Mouse (Mus musculus): ENCODE measurements around the gene Hand1.

Gene Hand1

DNA sequence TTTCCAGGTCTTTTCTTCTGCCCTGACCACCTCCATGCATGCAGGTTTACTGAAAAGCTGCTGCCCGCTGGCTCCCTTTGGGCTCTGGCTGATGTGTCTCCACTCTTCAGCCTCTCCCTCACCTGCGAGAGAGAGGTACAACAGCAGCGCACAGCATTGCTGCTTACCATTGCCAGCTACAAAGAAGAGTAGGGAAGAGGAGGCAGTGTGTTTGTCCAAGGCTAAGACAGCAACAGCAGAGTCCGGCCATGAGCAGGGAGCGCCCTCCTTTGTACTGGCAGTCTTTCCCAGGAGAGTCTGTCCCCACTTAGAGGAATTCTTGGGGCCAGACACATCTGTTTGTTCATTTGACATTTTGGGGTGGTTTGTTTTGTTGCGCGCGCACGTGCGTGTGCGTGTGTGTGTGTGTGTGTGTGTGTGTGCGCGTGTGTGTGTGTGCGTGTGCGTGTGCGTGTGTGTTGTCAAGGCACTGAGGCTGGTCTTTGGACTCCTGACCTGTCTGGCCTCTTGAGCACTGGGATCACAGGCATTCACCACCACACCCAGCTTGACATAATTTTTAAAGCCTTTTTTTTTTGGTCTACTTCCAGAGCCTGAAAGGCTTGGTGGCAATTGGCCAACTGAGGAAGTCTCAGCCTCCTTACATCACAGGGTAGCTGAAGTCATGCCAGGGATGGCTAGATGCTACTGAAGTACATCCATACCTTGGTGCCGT lies 23.4 kb downstream of the Hand1 start:
- no peak for ATAC-seq (ENCODE audit: insufficient number of reproducible peaks, low FRiP score, low TSS enrichment)

DNA sequence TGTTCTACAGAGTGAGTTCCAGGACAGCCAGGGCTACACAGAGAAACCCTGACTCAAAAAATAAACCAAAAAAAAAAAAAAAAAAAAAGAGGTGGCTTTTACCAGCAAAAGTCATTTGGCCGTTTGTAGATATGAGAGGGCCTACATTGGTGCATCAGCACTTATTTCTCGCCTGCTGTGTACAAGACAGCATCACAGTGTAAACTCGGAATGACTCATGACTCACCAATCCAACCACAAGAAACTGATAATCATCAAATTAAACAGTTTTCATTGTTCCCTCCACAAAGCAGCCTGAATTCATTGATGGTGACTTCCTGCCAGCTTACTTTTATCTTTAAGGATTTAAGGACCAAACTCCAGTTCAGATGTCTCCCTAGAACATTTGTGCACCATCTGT lies 27.6 kb downstream of the Hand1 start:
- ATAC-seq (ENCODE audit: insufficient number of reproducible peaks, low FRiP score, low TSS enrichment) = no peak

DNA sequence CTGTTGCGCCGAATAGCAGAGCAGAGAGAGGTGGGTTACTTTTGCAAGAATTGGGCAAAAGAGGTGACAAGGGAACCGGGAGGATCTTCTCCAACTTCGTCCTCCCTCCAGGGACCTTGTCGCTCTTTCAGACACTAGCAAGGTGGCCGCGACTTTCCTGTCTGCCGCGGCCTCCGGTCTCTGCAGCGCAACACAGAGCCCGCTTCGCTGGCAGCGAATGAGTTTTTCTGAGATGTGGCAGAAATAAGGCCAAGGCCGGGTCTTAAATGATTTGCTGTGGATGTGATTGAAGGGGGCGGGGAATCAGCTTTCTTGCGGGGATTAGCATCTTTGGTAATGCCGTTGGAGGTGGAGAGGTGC lies 30.1 kb downstream of the Hand1 start:
- no peak for ATAC-seq (ENCODE audit: insufficient number of reproducible peaks, low FRiP score, low TSS enrichment)

DNA sequence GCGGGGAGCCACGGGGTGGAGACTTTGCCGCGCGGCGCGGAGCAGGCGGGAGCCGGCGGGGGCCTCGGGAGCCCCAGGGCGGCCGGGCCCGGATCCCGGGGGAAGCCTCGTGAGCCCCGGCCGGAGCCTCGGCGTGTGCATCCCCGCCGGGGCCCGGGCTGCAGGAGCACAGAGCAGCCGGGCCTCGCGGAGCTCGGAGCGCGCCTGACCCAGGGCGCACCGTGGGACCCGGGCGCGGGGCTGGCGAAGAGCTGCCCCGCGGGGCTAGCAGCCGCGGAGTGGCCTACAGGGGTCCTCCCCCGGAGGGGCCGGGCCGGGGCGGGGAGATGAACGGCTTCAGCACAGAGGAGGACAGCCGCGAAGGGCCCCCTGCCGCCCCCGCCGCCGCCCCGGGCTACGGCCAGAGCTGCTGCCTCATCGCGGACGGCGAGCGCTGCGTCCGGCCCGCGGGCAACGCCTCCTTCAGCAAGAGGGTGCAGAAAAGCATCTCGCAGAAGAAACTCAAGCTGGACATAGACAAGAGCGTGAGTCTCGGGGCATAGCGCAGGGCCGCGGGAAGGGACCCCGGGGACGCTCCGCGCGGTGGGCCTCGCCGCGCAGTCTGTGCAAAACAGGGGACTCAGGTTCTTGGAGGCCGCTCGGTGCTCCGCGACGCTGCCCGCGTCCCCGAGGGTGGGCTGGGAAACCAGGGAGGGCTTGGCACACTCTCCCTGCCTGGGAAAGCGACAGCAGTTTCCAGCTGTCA lies 30.7 kb downstream of the Hand1 start:
- ATAC-seq (ENCODE audit: insufficient number of reproducible peaks, low FRiP score, low TSS enrichment) = peak; percentile 45; the same call in 1 of the 2 replicates

DNA sequence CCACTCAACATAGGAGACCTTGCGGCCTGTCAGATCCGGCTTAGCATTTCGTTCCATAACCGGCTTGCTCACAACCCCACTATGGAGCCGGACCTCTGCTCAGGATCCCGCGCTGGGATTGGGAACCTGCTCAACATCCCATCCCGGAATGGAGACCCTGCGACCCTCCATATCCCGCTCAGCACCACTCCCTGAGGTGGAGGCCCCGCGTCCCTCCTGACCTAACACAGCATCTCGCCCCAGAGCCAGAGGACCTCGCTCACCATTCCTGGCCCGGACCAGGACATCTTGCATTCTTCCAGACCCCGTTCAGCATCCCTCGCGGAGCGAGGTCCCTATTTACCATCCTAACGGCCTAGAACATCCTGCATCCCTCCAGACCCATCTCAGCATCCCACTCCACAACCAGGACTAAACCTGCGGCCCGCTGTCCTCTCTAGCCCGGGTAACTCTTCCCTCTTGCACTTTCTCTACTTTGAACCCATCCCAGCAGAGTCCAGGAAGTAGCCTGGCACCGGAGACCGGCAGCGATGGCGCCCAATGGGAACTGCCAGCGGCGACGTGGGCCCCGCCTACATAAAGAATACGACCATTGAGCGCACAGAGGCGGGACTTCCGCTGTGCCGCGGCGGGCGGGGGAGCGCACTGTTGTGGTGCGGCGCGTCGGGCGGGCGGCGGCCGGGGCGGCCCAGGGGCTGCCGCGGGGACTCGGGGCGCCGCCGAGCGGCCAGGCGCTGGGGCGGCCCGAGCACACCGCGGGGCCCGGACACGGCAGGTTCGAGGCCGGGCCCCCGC lies 31.4 kb downstream of the Hand1 start, which contains the start of gene Sap30l:
Gene Sap30l (plus strand): TSS at position 667 of the 795 bp plus-strand sequence.
- peak; percentile 97 for ATAC-seq (ENCODE audit: insufficient number of reproducible peaks, low FRiP score, low TSS enrichment)

DNA sequence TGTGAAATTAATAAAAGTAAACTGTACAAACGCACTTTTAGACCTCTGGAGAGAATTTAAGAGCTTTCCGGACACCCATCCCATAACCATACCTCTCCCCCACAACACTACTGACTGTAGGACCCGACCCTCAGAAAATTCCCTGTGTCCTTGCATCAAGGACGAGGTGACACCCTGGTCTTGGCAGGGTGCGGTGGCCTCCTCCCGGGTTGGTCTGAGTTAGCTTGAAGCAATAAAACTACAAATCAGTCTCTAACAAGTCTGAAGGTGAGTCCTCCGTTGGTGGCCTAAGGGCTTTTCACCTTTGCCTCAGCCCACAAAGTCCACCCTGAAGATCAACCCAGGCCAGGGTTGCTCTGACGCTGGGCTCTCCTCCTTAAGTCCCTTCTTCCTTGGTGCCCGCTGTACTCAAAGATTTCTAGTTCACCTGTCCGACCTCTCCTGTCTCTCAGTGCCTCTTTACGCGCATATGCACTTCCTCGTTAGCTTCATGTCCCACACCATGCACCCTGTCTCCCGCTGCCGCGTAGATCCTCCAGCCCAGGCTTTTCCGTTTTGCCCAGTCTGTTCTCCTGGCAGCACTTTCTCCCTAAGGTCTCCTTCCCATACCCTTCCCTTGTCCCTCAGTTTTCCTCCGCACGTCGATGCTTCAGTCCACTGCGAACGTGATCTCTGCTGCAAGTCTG lies 32.2 kb downstream of the Hand1 start:
- ATAC-seq (ENCODE audit: insufficient number of reproducible peaks, low FRiP score, low TSS enrichment) = no peak

DNA sequence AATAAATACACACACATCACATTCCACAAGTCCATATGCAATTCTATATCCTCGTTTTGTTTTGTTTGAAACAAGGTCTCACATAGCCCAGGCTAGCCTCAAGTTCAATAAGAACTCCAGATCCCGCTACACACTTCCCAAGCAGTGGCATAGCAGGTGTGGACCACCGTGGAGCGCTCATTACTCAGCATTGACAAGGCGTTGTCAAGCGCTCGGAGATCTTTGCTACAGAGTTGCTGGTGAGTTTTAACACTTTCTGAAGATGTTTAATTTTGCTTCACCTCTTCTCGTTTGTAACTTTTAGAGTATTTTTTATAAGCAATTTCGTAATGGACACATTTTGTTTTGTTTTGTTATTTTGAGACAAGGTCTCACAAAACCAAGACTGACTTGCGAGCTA lies 33.2 kb downstream of the Hand1 start:
- ATAC-seq (ENCODE audit: insufficient number of reproducible peaks, low FRiP score, low TSS enrichment) = no peak

DNA sequence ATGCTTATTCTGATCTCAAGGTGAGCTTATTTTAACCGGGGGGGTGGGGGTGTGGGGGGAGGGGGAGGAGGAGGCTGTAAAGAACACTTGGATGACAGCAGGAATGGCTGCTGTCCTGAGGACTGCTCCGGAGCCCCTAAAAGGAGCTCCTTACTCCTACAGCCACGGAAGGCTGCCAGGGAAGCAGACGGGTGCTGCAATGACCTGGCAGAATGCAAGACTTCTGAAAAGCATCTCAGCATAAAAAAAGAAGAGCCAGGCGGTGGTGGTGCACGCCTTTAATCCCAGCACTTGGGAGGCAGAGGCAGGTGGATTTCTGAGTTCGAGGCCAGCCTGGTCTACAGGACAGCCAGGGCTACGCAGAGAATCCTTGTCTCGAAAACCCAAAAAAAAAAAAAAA lies 34.8 kb downstream of the Hand1 start:
- ATAC-seq (ENCODE audit: insufficient number of reproducible peaks, low FRiP score, low TSS enrichment) = no peak

DNA sequence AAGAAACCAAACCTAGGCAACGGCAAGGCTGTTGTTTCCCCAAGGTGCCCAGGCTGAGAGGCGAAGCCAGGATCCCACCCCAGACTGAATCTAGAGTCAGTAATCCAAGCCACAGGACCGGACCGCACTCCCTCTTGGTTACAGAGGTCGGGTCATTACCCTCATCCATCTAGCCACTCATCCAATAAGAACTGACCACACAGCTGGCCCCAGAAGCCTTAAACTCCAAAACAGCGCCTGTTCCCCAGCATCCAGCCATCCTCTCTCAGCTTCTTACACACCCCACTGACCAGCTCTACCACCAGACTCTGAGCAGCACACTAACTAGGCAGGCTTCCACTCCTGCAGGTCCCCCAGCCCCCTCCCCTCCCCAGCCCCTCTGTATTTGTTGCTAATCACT lies 37.5 kb downstream of the Hand1 start:
- ATAC-seq (ENCODE audit: insufficient number of reproducible peaks, low FRiP score, low TSS enrichment) = no peak

DNA sequence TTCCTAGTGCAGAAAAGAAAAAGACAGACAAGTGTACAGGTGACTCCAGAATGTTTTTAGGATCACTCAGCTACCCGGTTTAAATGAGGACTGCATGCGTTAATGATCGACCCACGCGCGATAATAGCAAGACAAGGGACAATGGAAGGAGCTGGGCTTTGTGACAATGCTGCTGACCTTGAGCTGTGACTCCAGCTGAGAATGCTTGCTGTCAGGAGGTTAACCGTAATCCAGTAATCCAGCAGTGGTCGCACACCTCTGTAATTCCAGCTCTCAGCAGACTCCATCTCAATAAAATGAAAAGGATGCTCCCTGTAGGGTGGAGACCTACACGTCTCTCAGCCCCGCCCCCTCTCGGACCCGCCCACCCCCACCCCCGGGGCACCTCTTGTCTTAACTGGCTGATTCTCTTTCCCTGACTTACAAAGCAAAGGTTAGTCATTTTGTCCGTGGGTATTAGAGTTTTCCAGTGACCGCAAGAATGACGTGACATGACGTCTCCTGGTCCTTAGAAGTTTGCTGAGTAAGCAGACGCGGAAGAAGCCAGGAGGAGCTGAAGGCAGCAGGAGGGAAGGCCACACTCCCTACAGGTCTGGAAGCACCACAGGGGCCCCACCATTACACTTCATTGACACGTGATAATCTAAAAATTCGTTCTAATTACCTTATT lies 41.6 kb downstream of the Hand1 start:
- ATAC-seq (ENCODE audit: insufficient number of reproducible peaks, low FRiP score, low TSS enrichment) = no peak

DNA sequence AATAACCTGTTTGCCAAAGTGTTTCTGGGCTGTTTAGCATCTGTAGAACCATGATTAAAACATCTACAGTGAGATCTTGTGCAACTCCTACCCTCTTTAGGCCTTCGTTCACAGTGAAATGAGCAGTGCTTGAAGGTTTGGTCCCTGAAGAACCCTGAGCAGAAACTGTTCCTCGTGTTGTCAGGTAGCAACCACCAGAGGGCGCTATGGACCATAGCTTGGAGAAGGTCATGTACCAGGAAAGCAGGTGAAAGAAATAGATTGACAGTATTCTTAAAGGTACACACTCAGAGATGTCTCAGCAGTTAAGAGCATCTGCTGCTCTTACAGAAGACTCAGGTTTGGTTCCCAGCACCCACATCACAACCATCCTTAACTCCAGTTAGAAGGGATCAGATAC lies 44.7 kb downstream of the Hand1 start:
- ATAC-seq (ENCODE audit: insufficient number of reproducible peaks, low FRiP score, low TSS enrichment) = no peak

DNA sequence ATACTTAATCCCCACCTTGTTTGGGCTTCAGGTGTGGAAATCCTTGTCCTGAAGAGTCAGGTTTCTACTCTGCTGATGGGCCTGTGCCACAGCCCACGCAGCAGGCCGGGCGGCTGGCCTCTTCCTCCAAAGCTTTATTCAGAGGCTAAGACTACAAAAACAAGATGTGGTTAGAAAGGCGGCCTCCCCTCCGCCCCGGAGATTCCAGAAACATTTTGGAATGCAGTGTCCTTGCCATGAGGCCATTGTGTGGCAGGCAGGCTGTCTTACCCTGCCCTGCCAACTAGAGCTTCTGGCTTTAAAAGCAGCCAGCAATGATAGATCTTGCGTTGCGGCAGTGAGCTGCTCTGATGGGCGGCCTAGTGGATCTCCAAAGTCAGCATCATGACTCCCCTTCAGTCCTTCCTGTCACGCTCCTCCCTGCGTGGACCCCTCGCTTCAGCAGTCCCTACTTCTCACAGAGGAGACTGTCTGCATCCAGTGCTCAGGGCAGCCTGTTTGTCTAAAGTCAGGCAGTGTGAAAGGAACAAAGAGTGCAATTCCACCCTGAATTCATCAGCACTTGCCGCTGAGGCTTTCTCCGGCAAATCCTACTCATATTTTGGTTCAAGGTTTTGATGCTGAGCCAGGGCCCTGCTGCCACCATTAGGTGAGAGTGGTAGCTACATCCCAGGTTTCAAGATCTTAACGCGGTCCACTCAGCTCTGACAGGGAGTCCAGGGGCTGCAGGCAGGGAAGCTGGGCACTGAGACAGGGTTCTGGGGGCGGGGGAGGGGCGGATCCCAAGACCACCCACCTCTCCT lies 45.8 kb downstream of the Hand1 start:
- no peak for ATAC-seq (ENCODE audit: insufficient number of reproducible peaks, low FRiP score, low TSS enrichment)

DNA sequence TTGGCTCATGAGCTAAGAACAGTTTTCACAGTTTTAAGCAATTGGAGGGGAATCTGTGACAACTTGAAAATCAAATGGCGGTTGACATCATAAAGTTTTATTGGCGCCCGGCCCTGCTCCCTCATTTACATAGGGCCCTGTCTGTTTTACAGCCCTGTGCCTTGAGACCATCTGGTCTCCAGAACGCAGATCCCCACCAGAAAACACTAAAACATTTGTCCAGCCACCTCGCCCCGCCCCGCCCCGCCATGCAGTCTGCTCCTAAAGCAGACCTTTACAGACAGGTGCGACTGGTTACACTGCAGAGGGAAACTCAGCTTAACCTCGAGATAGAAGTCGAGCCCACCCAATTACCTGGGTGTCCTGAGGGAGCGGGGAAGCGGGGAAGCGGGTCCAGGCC lies 52.8 kb downstream of the Hand1 start:
- ATAC-seq (ENCODE audit: insufficient number of reproducible peaks, low FRiP score, low TSS enrichment) = no peak
